Mouse (Mus musculus) c-Kit-positive CD71-positive TER-119-negative erythroid progenitor cells, embryonic 14.5 days (primary cell): ENCODE measurements around the gene Rala.

ENCODE experiments used
- DNase-seq: peaks from one replicate; pipeline ENCODE4 v3.0.0-alpha.2; 2013; ENCODE audit warnings: low read depth

Gene Rala

DNA sequence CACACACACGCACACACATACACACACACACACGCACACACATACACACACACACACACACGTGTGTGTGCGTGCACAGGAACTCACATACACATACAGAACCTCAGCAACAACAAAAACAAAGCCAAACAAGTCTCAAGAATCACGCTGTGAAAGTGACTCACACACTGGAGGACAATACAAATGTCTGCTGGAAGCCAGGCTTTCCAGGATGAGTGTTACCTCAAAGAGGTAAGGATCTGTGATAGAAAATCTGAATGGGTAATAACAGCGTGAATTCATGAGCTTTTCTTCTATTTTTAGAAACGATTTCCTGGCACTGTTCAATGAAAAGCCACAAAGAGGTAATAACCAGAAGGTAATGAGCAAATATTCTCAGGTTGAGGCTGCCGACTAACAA lies 59.8 kb downstream of the Rala start:
- DNase-seq, result no peak

DNA sequence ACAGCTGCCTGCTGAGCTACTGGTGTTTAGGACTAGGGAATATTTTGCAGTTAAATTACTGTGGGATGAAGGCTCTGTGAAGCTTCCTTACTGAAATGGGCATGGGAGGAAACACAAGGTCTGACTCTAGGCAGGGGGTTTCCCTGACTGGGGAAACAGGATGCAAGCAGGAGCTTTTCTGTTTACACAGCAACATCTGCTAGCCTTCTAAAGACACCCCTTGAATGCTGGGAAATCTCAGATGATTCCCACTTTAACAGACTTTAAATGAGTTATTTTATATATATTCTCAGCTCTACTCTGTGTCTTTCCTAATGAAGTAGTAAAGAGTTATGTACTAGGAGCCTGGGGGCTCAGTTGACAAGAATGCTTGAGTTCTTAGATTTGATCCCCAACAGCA lies 65.0 kb downstream of the Rala start:
- DNase-seq, result no peak

DNA sequence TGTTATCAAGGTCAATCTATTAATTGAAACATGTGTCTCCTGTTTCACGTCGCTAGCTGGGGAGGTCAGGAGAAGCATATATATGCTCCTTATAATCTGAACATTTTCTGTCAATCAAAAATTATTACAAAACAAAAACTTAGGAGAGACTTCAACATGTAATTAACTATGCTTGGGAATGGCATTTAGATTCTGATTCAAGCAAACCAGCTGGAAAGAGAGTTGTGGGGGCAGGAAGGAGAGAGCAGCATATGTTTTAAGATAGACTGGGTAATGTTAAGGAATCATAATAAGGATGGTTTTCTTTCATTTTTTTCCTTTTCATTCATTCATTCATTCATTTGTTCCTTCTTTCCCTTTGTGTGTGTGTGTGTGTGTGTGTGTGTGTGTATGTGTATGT lies 77.3 kb downstream of the Rala start:
- no peak for DNase-seq

DNA sequence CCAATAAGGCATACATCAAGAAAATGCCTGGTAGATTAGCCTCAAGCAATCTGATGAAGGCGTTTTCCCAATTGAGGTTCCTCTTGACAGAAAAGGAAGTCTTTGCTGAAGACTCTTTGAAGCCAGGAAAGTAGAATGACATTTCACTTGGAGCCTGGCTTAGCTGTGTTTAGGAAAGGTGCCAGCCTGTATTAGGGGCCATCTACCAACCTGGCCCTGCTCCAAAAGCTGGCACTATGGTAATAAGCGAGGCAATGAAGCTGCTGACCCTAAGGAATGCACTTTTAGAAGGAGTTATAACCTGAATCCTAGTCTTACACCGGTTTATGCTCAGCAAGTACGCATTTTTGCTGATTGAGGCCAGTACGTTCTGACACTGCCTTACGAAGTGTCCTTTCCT lies 83.5 kb downstream of the Rala start:
- DNase-seq, result no peak

DNA sequence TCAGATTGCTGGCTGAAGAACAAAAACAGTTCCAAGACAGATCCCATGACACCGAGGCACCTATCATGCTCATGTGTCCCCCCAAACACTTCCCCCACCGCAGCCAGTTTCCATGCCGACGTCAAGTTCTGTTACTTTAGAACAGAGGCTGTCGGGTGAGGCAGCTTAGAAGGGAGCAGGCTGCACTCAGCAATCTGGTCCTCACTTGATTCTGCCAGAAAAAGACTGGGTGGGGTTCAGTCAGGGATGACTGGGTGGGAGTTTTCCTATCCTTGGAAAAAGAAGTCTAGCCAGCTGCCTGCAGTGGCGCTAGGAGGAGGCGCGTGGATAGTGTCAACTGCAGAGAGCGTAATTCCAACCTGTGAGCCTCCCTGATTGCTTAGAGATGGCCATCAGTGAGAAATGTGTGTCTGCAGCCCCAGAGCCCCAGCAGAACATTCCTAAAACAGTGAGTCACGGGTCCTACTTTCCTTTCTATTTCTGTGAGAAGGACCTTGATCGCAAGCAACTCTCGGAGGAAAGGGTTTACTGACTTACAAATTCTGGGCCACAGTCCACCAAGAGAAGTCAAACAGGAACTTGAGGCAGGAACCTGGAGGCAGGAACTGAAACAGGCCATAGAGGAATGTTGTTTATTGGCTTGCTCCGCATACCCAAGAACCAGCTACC lies 84.5 kb downstream of the Rala start:
- no peak for DNase-seq

DNA sequence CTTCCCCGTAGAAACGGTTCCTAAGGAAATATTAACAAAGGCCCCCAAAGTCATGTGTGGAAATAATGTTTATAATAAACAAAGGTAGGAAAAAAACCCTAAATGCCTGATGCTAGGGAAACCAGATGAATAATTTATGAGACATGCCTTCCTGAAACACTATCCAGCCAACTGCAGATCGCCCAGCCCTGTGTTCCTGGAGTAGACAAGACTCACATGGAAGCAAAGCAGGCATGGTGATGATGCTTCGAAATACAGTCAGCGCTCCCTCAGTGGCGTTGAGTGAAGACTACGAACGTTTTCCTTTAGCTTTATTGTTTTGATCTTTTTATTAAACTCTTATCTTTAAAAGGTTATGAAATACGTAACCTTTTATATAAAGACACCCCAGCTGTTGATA lies 87.0 kb downstream of the Rala start:
- no peak for DNase-seq

DNA sequence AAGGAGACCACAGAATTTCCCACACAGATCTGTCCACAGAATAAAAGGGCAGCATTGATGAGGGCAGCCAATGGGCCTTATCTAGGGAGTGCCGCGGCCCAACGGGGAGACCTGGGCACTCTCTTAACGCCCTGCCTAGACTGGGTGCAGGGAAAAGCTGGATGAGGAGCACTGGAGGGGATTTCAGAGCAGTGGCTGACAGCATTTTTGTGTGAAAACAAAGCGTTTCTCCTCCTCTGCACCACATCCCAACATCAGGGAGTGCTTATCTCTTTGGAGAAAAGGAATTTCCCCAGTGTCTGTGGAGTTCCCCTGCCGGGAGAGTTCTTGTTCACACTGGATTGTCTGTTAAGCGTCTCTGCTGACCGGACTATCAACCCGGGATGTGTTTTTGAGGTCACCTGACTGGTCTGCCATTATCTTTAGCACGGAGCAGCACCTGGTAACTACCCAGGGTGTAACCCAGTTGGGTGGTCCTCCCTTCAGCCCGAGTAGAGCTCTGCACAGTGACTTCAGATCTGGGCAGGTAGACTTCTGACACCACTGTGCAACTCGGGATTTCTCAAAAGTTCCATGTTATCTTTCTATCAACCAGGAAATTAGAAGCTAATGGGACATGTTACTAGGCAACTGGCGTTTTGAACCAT lies 88.4 kb downstream of the Rala start:
- DNase-seq, result no peak

DNA sequence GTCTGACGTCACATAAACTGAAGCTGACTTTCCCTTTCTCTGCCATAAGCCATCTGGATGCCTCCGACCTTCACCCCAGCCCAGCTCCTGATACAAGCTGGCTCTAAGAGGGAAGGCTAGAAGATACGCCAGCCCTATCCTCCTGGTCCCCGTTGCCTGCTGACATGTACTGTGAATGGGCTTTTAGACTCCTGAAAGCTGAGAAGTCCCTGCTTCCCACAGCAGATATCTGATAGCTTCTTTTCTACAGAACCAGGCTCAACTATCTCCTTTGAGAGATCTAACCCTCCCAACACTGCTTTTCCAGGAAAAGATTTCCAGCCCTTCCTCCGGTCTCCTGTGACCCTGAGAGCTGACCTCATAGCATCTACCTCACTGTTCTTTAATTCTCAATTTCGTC lies 89.3 kb downstream of the Rala start:
- DNase-seq, result no peak

DNA sequence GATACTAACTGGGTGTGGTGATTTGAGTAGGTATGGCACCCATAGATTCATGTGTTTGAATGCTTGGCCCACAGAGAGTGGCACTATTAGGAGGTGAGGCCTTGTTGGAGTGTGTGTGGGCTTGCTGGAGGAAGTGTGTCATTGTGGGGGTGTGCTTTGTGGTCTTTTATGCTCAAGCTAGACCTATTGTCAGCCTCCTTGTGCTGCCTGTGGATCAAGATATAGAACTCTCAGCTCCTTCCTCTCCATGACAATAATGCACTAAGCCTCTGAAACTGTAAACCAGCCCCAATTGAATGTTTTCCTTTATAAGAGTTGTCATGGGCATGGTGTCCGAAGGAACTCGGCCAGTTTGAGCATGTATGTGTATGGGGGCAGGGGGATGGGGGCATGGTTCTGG lies 100.7 kb downstream of the Rala start:
- no peak for DNase-seq

DNA sequence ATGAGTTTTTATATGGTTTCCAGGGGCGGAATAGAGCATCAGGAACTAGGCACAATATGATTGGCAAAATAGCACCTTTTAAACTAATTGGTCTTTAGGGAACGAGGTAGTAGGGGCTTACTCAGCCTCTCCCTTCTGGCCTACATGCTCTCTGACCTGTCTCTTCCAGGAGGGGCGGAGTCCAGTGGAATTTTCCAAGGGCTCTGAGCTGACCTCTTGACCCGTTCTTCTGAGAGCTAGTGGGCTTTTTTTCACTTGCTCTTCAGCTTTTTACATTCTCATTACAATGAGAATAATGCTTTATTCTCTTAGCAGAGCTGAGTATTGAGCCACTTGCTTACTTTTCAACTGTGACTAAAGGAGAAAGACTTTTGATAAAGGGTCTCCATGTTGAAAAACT lies 101.3 kb downstream of the Rala start:
- DNase-seq, result no peak

DNA sequence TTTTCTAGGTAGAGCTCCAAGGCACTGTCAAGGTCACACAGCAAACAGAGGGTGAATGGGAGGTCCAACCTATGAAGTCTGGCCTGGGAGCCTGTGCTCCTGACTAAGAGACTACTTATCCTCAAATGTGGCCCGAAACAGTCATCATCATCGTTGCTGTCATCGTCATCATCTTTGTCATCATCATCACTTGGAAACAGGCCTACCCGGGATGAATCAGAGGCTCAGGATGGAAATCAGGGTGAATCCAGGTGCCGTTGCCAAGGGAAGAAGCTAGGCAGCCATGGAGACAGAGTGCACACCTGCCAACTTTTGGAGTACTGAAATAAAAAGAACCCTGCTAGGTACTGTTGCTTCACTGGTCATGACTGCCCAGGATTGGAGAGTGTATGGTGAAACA lies 104.9 kb downstream of the Rala start:
- DNase-seq, result no peak

DNA sequence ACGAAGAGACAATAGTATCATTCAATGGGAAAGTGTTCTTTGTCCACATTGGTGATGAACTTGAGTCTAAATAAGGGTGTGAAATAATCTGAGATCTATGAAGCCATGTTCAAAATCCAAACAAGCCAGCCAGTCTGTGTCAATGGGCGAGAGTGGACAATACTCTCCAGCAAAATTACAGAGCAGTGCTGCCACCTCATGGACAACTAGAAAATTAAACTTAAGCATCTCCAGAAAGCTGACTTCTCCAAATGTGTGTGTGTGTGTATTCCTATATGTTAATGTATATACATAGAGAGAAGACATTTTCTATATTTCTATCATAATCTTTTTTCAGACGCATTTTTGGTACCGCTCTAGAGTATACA lies 105.6 kb downstream of the Rala start:
- DNase-seq, result peak; percentile 51

DNA sequence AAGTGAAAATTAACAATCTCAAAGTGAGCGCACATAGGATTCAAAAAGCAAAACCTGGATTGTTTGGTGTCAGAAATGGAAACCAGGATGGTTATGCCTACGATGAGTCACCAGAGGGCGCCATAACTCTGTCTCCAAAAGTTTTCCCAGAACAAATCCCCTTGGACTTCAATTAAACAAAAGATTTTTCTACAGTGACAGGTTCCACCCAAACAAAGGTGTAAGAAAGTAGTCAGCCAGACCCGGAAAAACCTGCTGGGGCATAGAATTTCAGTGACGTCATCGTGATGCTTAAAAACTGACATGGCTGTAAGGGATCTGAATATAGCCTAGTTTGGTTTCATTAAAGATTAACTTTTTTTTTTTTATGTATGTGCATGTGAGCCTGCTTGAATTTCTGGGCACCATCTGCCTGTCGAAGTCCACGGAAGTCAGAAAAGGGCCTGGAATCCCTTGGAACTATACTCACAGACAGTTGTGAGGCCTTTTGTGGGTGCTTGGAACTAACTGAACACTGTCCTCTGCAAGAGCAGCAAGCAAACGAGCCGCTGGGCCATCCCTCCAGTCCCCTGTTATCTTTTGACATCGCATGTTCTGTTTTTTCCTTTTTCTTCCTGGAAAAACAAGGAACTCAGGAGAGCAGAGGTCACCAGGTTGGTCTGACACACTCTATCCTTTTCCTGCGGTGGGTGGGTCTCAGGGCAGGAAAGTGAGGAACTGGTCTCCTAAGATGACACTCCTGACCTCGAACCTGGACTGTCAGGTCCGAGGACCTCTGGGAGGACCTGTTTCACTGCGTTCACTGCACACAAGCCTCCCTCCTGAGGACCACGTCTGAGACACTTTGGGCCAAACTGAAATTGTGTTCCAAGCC lies 106.2 kb downstream of the Rala start:
- DNase-seq, result peak; percentile 11

DNA sequence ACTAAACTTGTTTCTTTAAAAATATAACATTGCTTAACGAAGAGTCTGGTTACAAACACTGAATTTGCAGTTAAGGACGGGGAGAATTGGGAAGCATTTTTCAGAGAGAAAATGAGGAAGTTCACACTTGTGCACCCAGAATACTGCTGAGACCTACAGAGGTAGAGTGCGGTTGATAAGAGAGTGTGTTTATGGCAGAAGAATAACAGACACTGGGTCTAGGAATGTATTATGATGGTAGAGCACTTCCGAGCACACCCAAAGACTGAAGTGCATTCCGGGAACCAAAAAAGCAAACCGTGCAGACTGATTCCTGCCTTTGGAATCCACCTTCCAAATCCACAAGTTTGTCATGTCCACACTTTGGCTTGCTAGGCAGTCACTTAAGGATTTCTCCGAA lies 107.2 kb downstream of the Rala start:
- DNase-seq, result no peak

DNA sequence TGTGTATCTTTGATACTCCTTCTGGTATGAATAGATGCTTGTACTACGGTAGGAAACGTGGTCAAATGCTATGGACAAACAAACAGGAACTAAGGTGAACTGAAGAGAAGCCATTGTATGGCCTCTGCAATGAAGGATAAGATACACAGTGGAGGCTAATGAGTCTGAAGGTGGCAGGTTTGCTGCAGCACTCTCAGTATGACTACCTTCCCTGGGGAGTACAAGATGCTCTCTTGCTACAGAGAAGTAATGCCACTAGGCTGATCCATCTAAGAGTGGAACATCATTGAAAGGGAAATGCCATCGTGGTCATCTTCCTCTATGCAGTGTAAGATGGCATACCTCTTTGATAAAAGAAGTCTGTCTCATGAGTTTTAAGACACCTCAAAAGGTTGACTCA lies 111.1 kb downstream of the Rala start:
- DNase-seq, result no peak
